8 mouse cellular contexts compared by ENCODE assay signal in the genomic region with DNA sequence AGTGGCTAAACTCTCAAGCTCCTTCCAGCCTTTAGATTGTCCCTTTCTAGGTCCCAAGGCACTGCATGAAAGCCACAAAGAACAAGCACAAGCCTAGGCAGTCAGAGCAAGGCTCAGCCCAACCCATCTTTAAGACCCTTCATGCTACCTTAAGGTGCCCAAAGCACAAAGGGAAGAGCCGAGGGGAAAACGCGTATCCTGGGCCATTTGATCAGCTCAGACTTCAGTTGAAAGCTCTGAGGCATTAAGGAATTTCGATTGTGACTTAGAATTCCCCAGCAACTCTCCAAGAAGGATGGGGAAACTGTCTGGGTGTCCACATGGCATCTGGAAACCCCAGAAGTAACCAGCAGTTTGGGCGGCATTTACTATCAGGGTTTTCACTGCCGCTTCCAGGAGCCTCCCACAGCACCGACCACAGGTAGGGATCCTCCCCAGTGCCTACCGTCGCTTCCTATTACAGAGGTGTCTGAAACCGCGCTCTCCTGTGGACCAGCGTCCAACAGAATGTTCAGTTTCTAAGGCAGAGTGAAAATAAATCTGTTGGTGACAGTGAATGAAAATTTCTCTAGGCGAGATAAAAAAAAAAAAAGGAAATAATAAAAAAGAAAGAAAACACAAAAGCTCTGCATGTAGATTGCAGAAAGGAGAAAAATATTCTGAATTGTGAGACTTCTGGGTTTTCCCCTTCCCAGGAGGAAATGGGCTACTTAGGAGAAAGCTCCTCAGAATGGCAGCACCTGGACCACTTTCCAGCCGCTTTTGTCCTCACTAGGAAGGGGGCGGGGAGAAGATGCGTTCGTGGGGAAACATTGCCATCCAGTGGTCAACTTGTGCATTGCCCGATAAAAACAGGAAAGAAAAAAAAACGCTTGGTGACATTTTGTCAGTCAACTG.
DNase-seq lines count a peak whose midpoint lies in the region; ATAC-seq lines count a peak whose summit lies in the region.

No protein-coding gene starts in this region.

- H3K36me3 ChIP-seq in embryonic facial prominence, embryonic 12.5 days, result no peaks in the 10 kb centered on the region
- no peaks in the 10 kb centered on the region for H3K36me3 ChIP-seq in heart, embryonic 11.5 days (ENCODE audit: control insufficient read depth, insufficient read depth, low read length)
- no peaks in the 10 kb centered on the region for H3K36me3 ChIP-seq in kidney, embryonic 16.5 days (ENCODE audit: insufficient read depth, low read length)
- H3K36me3 ChIP-seq in liver, embryonic 11.5 days (ENCODE audit: control insufficient read depth, insufficient read depth, low read length), result no peaks in the 10 kb centered on the region

- WGBS in embryonic facial prominence, embryonic 12.5 days, result 2% methylated on average over 19 of the region's 19 CpGs
- WGBS in heart, embryonic 11.5 days (ENCODE audit: insufficient replicate concordance), result 15% methylated on average over 19 of the region's 19 CpGs
- WGBS in kidney, embryonic 16.5 days, result 4% methylated on average over 19 of the region's 19 CpGs
- WGBS in liver, embryonic 11.5 days, result 16% methylated on average over 19 of the region's 19 CpGs

- no peaks in the 10 kb centered on the region for H3K27me3 ChIP-seq in embryonic facial prominence, embryonic 12.5 days
- no peaks in the 10 kb centered on the region for H3K27me3 ChIP-seq in heart, embryonic 11.5 days (ENCODE audit: control insufficient read depth, insufficient read depth, low read length)
- H3K27me3 ChIP-seq in kidney, embryonic 16.5 days (ENCODE audit: insufficient read depth, low read length), result no peaks in the 10 kb centered on the region
- H3K27me3 ChIP-seq in liver, embryonic 11.5 days (replicated peaks; ENCODE audit: control insufficient read depth, insufficient read depth, low read length), result no peaks in the 10 kb centered on the region

- peak; percentile 24 for DNase-seq in A20 (ENCODE audit: low read depth, low spot score)
- DNase-seq in adrenal gland, postnatal 36 days, result peak; percentile 42 to 54
- peak; percentile 65 for DNase-seq in liver, embryonic 11.5 days (ENCODE audit: low spot score)
- peak; percentile 2 for DNase-seq in ovary, adult 18-20 months (ENCODE audit: low spot score)
- DNase-seq in urinary bladder, postnatal 25 days (ENCODE audit: low spot score), result peak; percentile 57

- H3K27ac ChIP-seq in embryonic facial prominence, embryonic 12.5 days, result peak overlapping the region; percentile 90
- no peak overlapping the region for H3K27ac ChIP-seq in heart, embryonic 11.5 days (ENCODE audit: low read depth, low read length)
- no peak overlapping the region for H3K27ac ChIP-seq in kidney, embryonic 16.5 days (ENCODE audit: low read length)
- H3K27ac ChIP-seq in liver, embryonic 11.5 days (ENCODE audit: low read depth, low read length), result no peak overlapping the region

- peak overlapping the region; percentile 30 for H3K4me3 ChIP-seq in embryonic facial prominence, embryonic 12.5 days
- H3K4me3 ChIP-seq in heart, embryonic 11.5 days (ENCODE audit: low read depth, low read length), result peak overlapping the region; percentile 21
- H3K4me3 ChIP-seq in kidney, embryonic 16.5 days (ENCODE audit: low read length), result peak overlapping the region; percentile 28
- no peak overlapping the region for H3K4me3 ChIP-seq in liver, embryonic 11.5 days (ENCODE audit: low read depth, low read length)

- H3K9me3 ChIP-seq in embryonic facial prominence, embryonic 12.5 days, result no peaks in the 10 kb centered on the region
- no peaks in the 10 kb centered on the region for H3K9me3 ChIP-seq in heart, embryonic 11.5 days (replicated peaks; ENCODE audit: control insufficient read depth, low read length)
- H3K9me3 ChIP-seq in kidney, embryonic 16.5 days (ENCODE audit: low read length), result peaks cover 5% of the 10 kb centered on the region; the same call in 1 of the 2 replicates
- no peaks in the 10 kb centered on the region for H3K9me3 ChIP-seq in liver, embryonic 11.5 days (ENCODE audit: control insufficient read depth, low read length)

- 0 out of 2 replicates have a peak, but pooled peaks have one; percentile 52 for ATAC-seq in embryonic facial prominence, embryonic 12.5 days (ENCODE audit: insufficient number of reproducible peaks, insufficient read depth, low FRiP score, low TSS enrichment)
- ATAC-seq in heart, embryonic 11.5 days (replicated peaks; ENCODE audit: insufficient number of reproducible peaks, low FRiP score, low TSS enrichment), result no peak
- ATAC-seq in kidney, embryonic 16.5 days (ENCODE audit: low FRiP score, low TSS enrichment), result no peak; the same call in 1 of the 2 replicates
- no peak for ATAC-seq in liver, embryonic 11.5 days (replicated peaks; ENCODE audit: low FRiP score)

- no peak overlapping the region for H3K9ac ChIP-seq in embryonic facial prominence, embryonic 12.5 days
- H3K9ac ChIP-seq in heart, embryonic 11.5 days (ENCODE audit: low read depth, low read length), result peak overlapping the region; percentile 47; the same call in 1 of the 2 replicates
- H3K9ac ChIP-seq in kidney, embryonic 16.5 days (replicated peaks; ENCODE audit: low read length), result peak overlapping the region; percentile 35
- no peak overlapping the region for H3K9ac ChIP-seq in liver, embryonic 11.5 days (ENCODE audit: low read depth, low read length)

- peak overlapping the region; percentile 55 for H3K4me2 ChIP-seq in embryonic facial prominence, embryonic 12.5 days (replicated peaks)
- peak overlapping the region; percentile 65 for H3K4me2 ChIP-seq in heart, embryonic 11.5 days
- H3K4me2 ChIP-seq in kidney, embryonic 16.5 days (replicated peaks; ENCODE audit: low read depth, low read length), result peak overlapping the region; percentile 53
- H3K4me2 ChIP-seq in liver, embryonic 11.5 days, result peak overlapping the region; percentile 30

- H3K4me1 ChIP-seq in embryonic facial prominence, embryonic 12.5 days, result peaks cover 5% of the 10 kb centered on the region; the same call in 1 of the 2 replicates
- H3K4me1 ChIP-seq in heart, embryonic 11.5 days (ENCODE audit: control insufficient read depth, insufficient read depth, low read length), result no peaks in the 10 kb centered on the region
- peaks cover 6% of the 10 kb centered on the region for H3K4me1 ChIP-seq in kidney, embryonic 16.5 days (ENCODE audit: insufficient read depth, low read length)
- no peaks in the 10 kb centered on the region for H3K4me1 ChIP-seq in liver, embryonic 11.5 days (replicated peaks; ENCODE audit: control insufficient read depth, insufficient read depth, low read length)

Comparison
In these comparisons a context has a peak if more than half of its experiments do, and no peak if none do; other contexts are left out.
1. DNase-seq: peak in every context shown above with its lines; median percentile 65 in liver, embryonic 11.5 days; 57 in urinary bladder, postnatal 25 days; 48 in adrenal gland, postnatal 36 days; 24 in A20; 2 in ovary, adult 18-20 months.
2. H3K9ac ChIP-seq: peak in heart, embryonic 11.5 days (single experiment) and kidney, embryonic 16.5 days (single experiment); none in embryonic facial prominence, embryonic 12.5 days (single experiment) and liver, embryonic 11.5 days (single experiment).
3. Peak in every context shown above with its lines, with median percentiles within 50 percentile points of each other: H3K4me2 ChIP-seq.